Mouse (Mus musculus) layer of hippocampus, adult 9-11 months (tissue): ENCODE data around the gene Rcbtb2.

ENCODE experiments used
- DNase-seq: peaks from one replicate; pipeline ENCODE4 v3.0.0; 2022

The Rcbtb2 gene

GRCm38 (mm10) chr14:73162192-73162800 is 39.5 kb downstream of the Rcbtb2 start:
- DNase-seq, result no peak

GRCm38 (mm10) chr14:73163363-73163998 is 40.6 kb downstream of the Rcbtb2 start:
- DNase-seq, result no peak

GRCm38 (mm10) chr14:73165136-73165535 is 42.3 kb downstream of the Rcbtb2 start:
- no peak for DNase-seq

- DNase-seq, result no peak
These were observed 45.8 kb downstream of the Rcbtb2 start for GRCm38 (mm10) chr14:73168605-73169004.

- no peak for DNase-seq
These were observed 47.3 kb downstream of the Rcbtb2 start for GRCm38 (mm10) chr14:73169926-73170844.

- DNase-seq, result peak; percentile 77
These were observed 49.6 kb downstream of the Rcbtb2 start for GRCm38 (mm10) chr14:73172196-73173011.

- no peak for DNase-seq
These were observed 50.8 kb downstream of the Rcbtb2 start for GRCm38 (mm10) chr14:73173662-73174061.

- peak; percentile 85 for DNase-seq
These were observed 51.5 kb downstream of the Rcbtb2 start for GRCm38 (mm10) chr14:73174091-73174995.

- DNase-seq, result no peak
These were observed 52.2 kb downstream of the Rcbtb2 start for GRCm38 (mm10) chr14:73175031-73175430.

GRCm38 (mm10) chr14:73175814-73176213 is 53.0 kb downstream of the Rcbtb2 start:
- DNase-seq, result peak; percentile 45

GRCm38 (mm10) chr14:73176266-73176665 is 53.4 kb downstream of the Rcbtb2 start:
- no peak for DNase-seq

- DNase-seq, result no peak
These were observed 55.1 kb downstream of the Rcbtb2 start for GRCm38 (mm10) chr14:73177961-73178360.

GRCm38 (mm10) chr14:73179221-73179681 is 56.4 kb downstream of the Rcbtb2 start:
- DNase-seq, result no peak

- no peak for DNase-seq
These were observed 57.8 kb downstream of the Rcbtb2 start for GRCm38 (mm10) chr14:73180671-73181070.

GRCm38 (mm10) chr14:73181144-73181543 is 58.3 kb downstream of the Rcbtb2 start:
- DNase-seq, result no peak

GRCm38 (mm10) chr14:73186875-73187274 is 64.0 kb downstream of the Rcbtb2 start:
- DNase-seq, result no peak

GRCm38 (mm10) chr14:73199058-73199457 is 76.2 kb downstream of the Rcbtb2 start:
- peak; percentile 47 for DNase-seq

GRCm38 (mm10) chr14:73201447-73201846 is 78.6 kb downstream of the Rcbtb2 start:
- DNase-seq, result peak; percentile 31

GRCm38 (mm10) chr14:73204016-73204415 is 81.2 kb downstream of the Rcbtb2 start:
- no peak for DNase-seq

GRCm38 (mm10) chr14:73209262-73209661 is 86.4 kb downstream of the Rcbtb2 start:
- DNase-seq, result no peak

GRCm38 (mm10) chr14:73210196-73210595 is 87.4 kb downstream of the Rcbtb2 start:
- no peak for DNase-seq

GRCm38 (mm10) chr14:73211477-73211876 is 88.6 kb downstream of the Rcbtb2 start:
- DNase-seq, result no peak
